Mouse (Mus musculus) hindbrain, postnatal 0 days (tissue): ENCODE measurements around the gene Ppfia4. TPM values are rescaled to one million over a fixed set of nuclear protein-coding genes. Genes with fewer than 3 reads are reported as not detected.

ENCODE experiments used
- ATAC-seq: fragments of 200-750 bp; cut with Nextera tagmentation; 2 replicates; pipeline ENCODE4 v1.8.0; 2017; ENCODE audit warnings: mild to moderate bottlenecking, moderate TSS enrichment, moderate library complexity
- DNase-seq: peaks from one replicate; pipeline ENCODE4 v3.0.0-alpha.2; 2015; ENCODE audit warnings: low spot score
- H3K27ac ChIP-seq: fragments of 300-500 bp; sonication (generic); 2 replicates; pipeline ENCODE4 v1.5.1; 2014; ENCODE audit warnings: mild to moderate bottlenecking
- H3K27me3 ChIP-seq: fragments of 300-500 bp; sonication (generic); 2 replicates; pipeline ENCODE4 v1.6.1; 2014; ENCODE audit warnings: low read length, mixed read lengths; ENCODE audit not compliant: insufficient read depth
- H3K36me3 ChIP-seq: fragments of 300-500 bp; sonication (generic); 2 replicates; pipeline ENCODE4 v1.6.1; 2014; ENCODE audit warnings: low read length, mixed read lengths; ENCODE audit not compliant: insufficient read depth
- H3K4me1 ChIP-seq: fragments of 300-500 bp; sonication (generic); 2 replicates; pipeline ENCODE4 v1.6.1; 2014; ENCODE audit warnings: antibody characterized with exemption, low read length, mixed read lengths; ENCODE audit not compliant: insufficient read depth
- H3K4me2 ChIP-seq: fragments of 300-500 bp; sonication (generic); 2 replicates; pipeline ENCODE4 v1.6.1; 2014; ENCODE audit warnings: low read depth, mild to moderate bottlenecking, low read length, moderate library complexity, mixed read lengths
- H3K4me3 ChIP-seq: fragments of 300-500 bp; sonication (generic); 2 replicates; pipeline ENCODE4 v1.5.1; 2014; ENCODE audit warnings: low read length
- H3K9ac ChIP-seq: fragments of 300-500 bp; sonication (generic); replicated peaks from 2 replicates; pipeline ENCODE4 v1.6.1; 2014; ENCODE audit warnings: mild to moderate bottlenecking, low read length, moderate library complexity, mixed read lengths
- H3K9me3 ChIP-seq: fragments of 300-500 bp; sonication (generic); 2 replicates; pipeline ENCODE4 v1.6.1; 2016; ENCODE audit warnings: low read length, mixed read lengths
- CTCF ChIP-seq: IDR thresholded peaks from 2 replicates; pipeline ENCODE4 v1.5.1; 2016; ENCODE audit warnings: antibody characterized with exemption, control low read depth, low read depth
- WGBS: fragments of 180-500 bp; shearing (Covaris S2); extraction: QIAGEN DNeasy Blood & Tissue Kit; methylation state at CpG from one replicate; pipeline ENCODE4 v1.1.7; 2014; 5-methylcytosine and 5-hydroxymethylcytosine counted together
- polyA plus RNA-seq: library from polyadenylated mRNA; unstranded; fragments of >200 nt; fragmentation: Nextera tagmentation; extraction: Ambion mirVana; gene quantifications from 2 replicates; pipeline ENCODE4 v1.2.1, GENCODE M21; 2015
- total RNA-seq: library from RNA; depleted of rRNA; stranded (reverse); fragments of >200 nt; gene quantifications from 2 replicates; pipeline ENCODE4 v1.2.3, GENCODE M21; 2014

The Ppfia4 gene
- total and polyA plus RNA-seq, 2 experiments from 2014 or later, result 31.6 to 46.5 TPM

DNA sequence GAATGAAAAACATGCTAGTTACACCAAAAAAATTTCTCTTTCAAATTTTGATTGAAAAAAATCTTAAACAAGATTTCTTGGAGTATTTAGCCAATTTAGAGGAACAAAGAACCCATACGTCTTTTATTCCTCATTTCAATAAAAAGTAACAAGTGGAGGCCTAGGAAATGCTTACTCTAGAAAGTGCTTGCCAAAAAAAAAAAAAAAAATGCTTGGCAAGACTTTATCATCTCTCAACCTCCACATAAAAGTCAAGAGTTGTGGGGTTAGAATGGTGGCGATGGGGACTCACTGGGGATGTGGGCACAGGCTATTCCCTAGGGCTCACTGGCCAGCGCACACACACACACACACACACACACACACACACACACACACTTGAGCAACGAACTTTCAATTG is 30.5 kb upstream of the Ppfia4 start:
- no peak for DNase-seq
- peaks cover 5% of the 10 kb centered on the region; the same call in 1 of the 2 replicates for H3K36me3 ChIP-seq

GRCm38 (mm10) chr1:134361857-134362212 is 29.1 kb upstream of the Ppfia4 start, which contains the start of gene Tmem183a:
Gene Tmem183a, minus strand, starts transcription at chr1:134361979.
- Histone ChIP-seq H3K4me1 (peaks cover 12% of the 10 kb centered on the region), H3K9ac (peak within 1 kb of the TSS; percentile 98), H3K4me3 (peak within 1 kb of the TSS; percentile 80), H3K9me3 (no peaks in the 10 kb centered on the region), H3K4me2 (peak within 1 kb of the TSS; percentile 63), H3K27ac (peak within 1 kb of the TSS; percentile 90), H3K27me3 (no peaks in the 10 kb centered on the region), H3K36me3 (peaks cover 9% of the 10 kb centered on the region; the same call in 1 of the 2 replicates)
- TF ChIP-seq CTCF, result no peak
- peak; percentile 99 for ATAC-seq
- whole genome bisulfite sequencing, result under 1% methylated on average over 38 of the region's 38 CpGs
- peak; percentile 98 for DNase-seq

More for the DNA sequence above, 30.5 kb upstream of the Ppfia4 start:
- Histone ChIP-seq H3K4me1 (peaks cover 12% of the 10 kb centered on the region), H3K27ac (no peak overlapping the region), H3K9me3 (no peaks in the 10 kb centered on the region), H3K9ac (no peak overlapping the region), H3K4me3 (no peak overlapping the region), H3K4me2 (no peak overlapping the region), H3K27me3 (no peaks in the 10 kb centered on the region)
- ATAC-seq, result no peak
- TF ChIP-seq CTCF, result no peak
- WGBS, result 85% methylated on average over 4 of the region's 4 CpGs

- WGBS, result 2% methylated on average over 39 of the region's 44 CpGs
- H3K36me3 ChIP-seq, result peaks cover 11% of the 10 kb centered on the region; the same call in 1 of the 2 replicates
- peaks cover 12% of the 10 kb centered on the region for H3K4me1 ChIP-seq
- peak; percentile 84 for ATAC-seq
- peak overlapping the region; percentile 90 for H3K27ac ChIP-seq
- no peaks in the 10 kb centered on the region for H3K9me3 ChIP-seq
- H3K27me3 ChIP-seq, result no peaks in the 10 kb centered on the region
- no peak for TF ChIP-seq CTCF
- no peak for DNase-seq
- peak overlapping the region; percentile 80 for H3K4me3 ChIP-seq
- H3K9ac ChIP-seq, result peak overlapping the region; percentile 98
- peak overlapping the region; percentile 63 for H3K4me2 ChIP-seq
Measured at GRCm38 (mm10) chr1:134361195-134361856, 28.6 kb upstream of the Ppfia4 start.

GRCm38 (mm10) chr1:134360656-134361055 is 27.9 kb upstream of the Ppfia4 start:
- Histone ChIP-seq H3K36me3 (peaks cover 18% of the 10 kb centered on the region; the same call in 1 of the 2 replicates), H3K27me3 (no peaks in the 10 kb centered on the region), H3K4me2 (peak overlapping the region; percentile 63), H3K9me3 (no peaks in the 10 kb centered on the region), H3K9ac (peak overlapping the region; percentile 98; the same call in 1 of the 2 replicates), H3K4me3 (peak overlapping the region; percentile 80), H3K27ac (no peak overlapping the region), H3K4me1 (peaks cover 12% of the 10 kb centered on the region)
- no peak for DNase-seq
- ATAC-seq, result no peak
- 67% methylated on average over 7 of the region's 7 CpGs for WGBS
- no peak for TF ChIP-seq CTCF

DNA sequence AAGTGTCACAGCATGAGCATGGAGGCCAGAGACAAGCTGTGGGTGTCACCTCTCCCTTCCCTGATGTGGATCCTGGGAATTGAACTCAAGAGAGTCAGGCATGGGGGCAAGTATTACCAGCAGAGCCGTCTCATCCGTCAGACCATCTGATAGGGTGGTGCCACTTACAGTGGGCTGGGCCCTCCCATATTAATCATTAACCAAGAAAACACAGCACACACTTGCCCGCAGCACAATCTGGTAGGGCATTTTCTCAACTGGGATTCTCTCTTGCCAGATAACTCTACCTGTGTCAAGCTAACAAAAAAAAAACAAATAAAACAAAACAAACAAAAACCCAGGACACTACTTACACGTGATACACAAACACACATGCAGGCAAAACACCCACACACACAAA is 24.7 kb upstream of the Ppfia4 start:
- Histone ChIP-seq H3K27ac (no peak overlapping the region), H3K36me3 (peaks cover 36% of the 10 kb centered on the region; the same call in 1 of the 2 replicates), H3K9ac (no peak overlapping the region), H3K4me3 (no peak overlapping the region), H3K4me2 (no peak overlapping the region), H3K4me1 (peaks cover 10% of the 10 kb centered on the region), H3K9me3 (no peaks in the 10 kb centered on the region), H3K27me3 (no peaks in the 10 kb centered on the region)
- no peak for TF ChIP-seq CTCF
- 67% methylated on average over 4 of the region's 4 CpGs for WGBS
- DNase-seq (no peak), ATAC-seq (no peak)

- 90% methylated on average over 2 of the region's 2 CpGs for WGBS
- no peak overlapping the region for H3K4me2 ChIP-seq
Measured at GRCm38 (mm10) chr1:134353326-134353725, 20.6 kb upstream of the Ppfia4 start.

DNA sequence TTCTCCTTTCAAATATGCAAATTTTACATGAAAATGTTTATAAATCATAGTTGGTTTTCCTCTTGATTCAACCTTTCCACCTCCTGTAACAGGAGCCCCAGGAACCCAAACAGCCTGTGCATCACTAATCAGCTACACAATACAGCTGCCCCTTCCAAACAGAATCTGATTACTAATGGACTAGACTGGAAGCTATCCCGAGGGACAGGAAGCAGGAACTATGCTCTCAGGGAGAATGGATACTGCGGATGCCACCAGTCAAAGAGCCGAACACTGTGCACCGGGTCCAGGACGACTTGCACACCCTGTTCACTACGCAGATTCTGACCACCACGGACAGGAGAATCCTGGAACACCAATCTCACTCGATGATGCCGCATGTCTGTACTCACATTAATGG is 15.1 kb upstream of the Ppfia4 start:
- WGBS, result 82% methylated on average over 9 of the region's 9 CpGs
- Histone ChIP-seq H3K27ac (no peak overlapping the region), H3K9ac (no peak overlapping the region), H3K9me3 (no peaks in the 10 kb centered on the region), H3K4me3 (no peak overlapping the region), H3K4me2 (no peak overlapping the region), H3K4me1 (no peaks in the 10 kb centered on the region; the same call in none of the 2 replicates), H3K27me3 (no peaks in the 10 kb centered on the region), H3K36me3 (peaks cover 42% of the 10 kb centered on the region)
- TF ChIP-seq CTCF, result no peak
- no peak for DNase-seq
- ATAC-seq, result no peak

More at GRCm38 (mm10) chr1:134353326-134353725, 20.6 kb upstream of the Ppfia4 start:
- Histone ChIP-seq H3K27ac (no peak overlapping the region), H3K9me3 (no peaks in the 10 kb centered on the region), H3K9ac (no peak overlapping the region), H3K4me1 (no peaks in the 10 kb centered on the region), H3K27me3 (no peaks in the 10 kb centered on the region), H3K4me3 (no peak overlapping the region), H3K36me3 (peaks cover 57% of the 10 kb centered on the region)
- DNase-seq (no peak), ATAC-seq (no peak)
- no peak for TF ChIP-seq CTCF
